Mouse (Mus musculus) erythroblast, embryonic 14.5 days (primary cell): ENCODE measurements around the gene Fancc.

Experiments
- GATA1 ChIP-seq: IDR thresholded peaks from 2 replicates; pipeline ENCODE4 v1.6.1; 2012; ENCODE audit warnings: low read length, inconsistent platforms, mixed read lengths
- TAL1 ChIP-seq: IDR thresholded peaks from 3 replicates; pipeline ENCODE4 v1.6.1; 2012; ENCODE audit warnings: low read length, inconsistent platforms, mixed read lengths

DNA sequence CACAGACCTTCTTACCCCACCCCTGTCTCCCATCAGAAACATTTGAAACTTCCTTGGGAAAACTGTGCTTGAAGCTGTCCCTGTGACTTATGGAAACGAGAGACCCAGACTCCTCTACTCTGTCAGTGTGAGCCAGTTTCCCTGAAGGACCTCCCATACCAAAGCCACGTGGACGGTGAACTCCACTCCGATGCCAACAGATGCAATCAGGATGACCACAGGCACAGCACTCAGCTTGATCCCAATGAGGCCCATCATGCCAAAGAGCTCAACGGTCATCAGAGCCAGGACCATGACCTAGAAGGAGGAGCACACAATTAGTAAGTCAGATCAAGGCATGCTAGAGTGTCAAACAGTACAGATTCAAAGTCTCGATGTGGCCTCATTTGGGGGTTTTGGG is 23.0 kb upstream of the Fancc start:
- TF ChIP-seq TAL1: no peak
- TF ChIP-seq GATA1: no peak
